Mouse (Mus musculus): ENCODE measurements around the gene Gm4353.
A peak's percentile ranks its signal among the peaks of the same experiment; 100 is the strongest.

DNA sequence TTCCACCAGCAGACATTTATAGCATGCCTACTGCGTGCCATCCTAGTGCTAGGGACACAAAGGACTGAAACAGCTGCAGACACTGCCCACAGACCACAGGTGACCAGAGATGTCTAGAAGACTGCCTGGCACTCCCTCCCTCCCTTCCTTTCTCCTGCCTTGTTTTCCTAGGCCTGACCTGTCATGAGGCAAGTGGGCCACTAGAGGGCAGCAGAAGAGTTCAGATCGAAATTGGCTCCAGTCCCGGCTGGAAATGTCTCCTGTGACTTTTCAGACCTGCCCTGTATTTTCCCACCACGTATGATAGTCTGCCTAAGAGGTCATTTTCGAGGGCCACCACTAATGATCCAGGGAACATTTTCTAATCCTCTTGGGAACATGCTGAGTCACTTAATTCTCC, 47.6 kb upstream of the Gm4353 start:
- TF ChIP-seq POLR2A (IDR thresholded peaks at IDR 0.05; ENCODE audit: insufficient read depth, low read depth, low read length): no peak
- peak; percentile 93 for TF ChIP-seq CTCF (IDR thresholded peaks at IDR 0.05)
- TF ChIP-seq EP300 (IDR thresholded peaks at IDR 0.05; ENCODE audit: insufficient read depth, low read depth, low read length): peak; percentile 64; the same call in 1 of the 2 replicates

All from heart, adult 2 months (tissue).